Mouse (Mus musculus) bone marrow macrophage, adult 2 months (primary cell): ENCODE measurements around the gene Bmpr2. TPM values are rescaled to one million over a fixed set of nuclear protein-coding genes. Genes with fewer than 3 reads are reported as not detected.

Experiments
- H3K27ac ChIP-seq: 2 replicates; pipeline ENCODE4 v1.5.1; 2012; ENCODE audit warnings: low read depth, low read length; ENCODE audit not compliant: insufficient read depth
- H3K4me1 ChIP-seq: 2 replicates; pipeline ENCODE4 v1.6.1; 2012; ENCODE audit warnings: low read length; ENCODE audit not compliant: control insufficient read depth, insufficient read depth
- H3K4me3 ChIP-seq: 2 replicates; pipeline ENCODE4 v1.5.1; 2012; ENCODE audit warnings: mild to moderate bottlenecking, low read length, moderate library complexity; ENCODE audit not compliant: insufficient read depth
- CTCF ChIP-seq: IDR thresholded peaks from 2 replicates; pipeline ENCODE4 v1.5.1; 2012; ENCODE audit warnings: low read depth, mild to moderate bottlenecking, low read length, moderate library complexity
- POLR2A ChIP-seq: IDR thresholded peaks from 2 replicates; pipeline ENCODE4 v1.6.1; 2012; ENCODE audit warnings: mild to moderate bottlenecking, low read depth, low read length, borderline replicate concordance
- polyA plus RNA-seq: library from polyadenylated mRNA; stranded (reverse); fragments of >200 nt; gene quantifications from 2 replicates; pipeline ENCODE4 v1.2.4, GENCODE M21; 2012; ENCODE audit not compliant: missing spikeins, insufficient read depth, insufficient read length

Gene Bmpr2
- polyA plus RNA-seq, 1 experiment = 26.0 TPM

DNA sequence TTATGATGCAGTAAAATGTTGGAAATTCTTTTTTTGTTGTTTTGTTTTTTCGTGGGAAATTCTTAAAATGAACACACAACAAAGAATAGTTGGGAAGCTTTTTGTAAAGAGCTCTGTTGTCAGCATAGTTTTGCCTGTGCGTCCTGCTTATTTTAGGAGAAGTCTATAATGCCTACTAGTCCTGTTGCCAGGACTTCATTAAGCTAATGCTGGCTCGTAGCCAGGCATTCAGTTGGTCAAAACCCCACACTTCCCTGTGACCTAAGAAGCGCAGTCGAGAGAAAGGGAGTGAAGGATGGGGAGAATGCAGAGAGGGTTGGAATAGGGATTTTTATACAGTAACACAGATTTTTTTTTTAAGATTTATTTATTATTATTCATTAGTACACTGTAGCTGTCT, 26.5 kb downstream of the Bmpr2 start:
- TF ChIP-seq CTCF (no peak), POLR2A (no peak)
- no peak overlapping the region for H3K27ac ChIP-seq
- no peak overlapping the region for H3K4me3 ChIP-seq
- H3K4me1 ChIP-seq = no peaks in the 10 kb centered on the region

DNA sequence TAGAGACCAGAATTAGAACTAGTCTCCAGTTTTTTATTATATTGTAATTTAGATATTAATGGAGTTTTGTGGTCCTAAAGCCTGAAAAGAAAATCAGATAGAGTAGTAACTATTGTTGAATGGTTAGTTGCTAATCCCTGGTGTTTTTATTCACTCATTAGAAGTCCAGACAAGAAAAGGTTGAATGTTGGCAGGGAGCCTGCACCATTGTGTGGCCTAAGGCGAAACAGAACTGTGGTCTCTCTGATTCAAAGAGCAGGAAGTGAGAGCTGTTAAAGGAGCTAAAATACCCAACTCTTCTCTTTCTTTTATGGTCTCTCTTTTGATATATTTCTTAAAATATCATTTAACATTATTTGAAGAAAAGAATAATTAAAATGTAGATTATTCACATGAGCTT, 32.1 kb downstream of the Bmpr2 start:
- H3K4me3 ChIP-seq = no peak overlapping the region
- TF ChIP-seq POLR2A = no peak
- TF ChIP-seq CTCF = no peak
- no peak overlapping the region for H3K27ac ChIP-seq
- H3K4me1 ChIP-seq = no peaks in the 10 kb centered on the region

DNA sequence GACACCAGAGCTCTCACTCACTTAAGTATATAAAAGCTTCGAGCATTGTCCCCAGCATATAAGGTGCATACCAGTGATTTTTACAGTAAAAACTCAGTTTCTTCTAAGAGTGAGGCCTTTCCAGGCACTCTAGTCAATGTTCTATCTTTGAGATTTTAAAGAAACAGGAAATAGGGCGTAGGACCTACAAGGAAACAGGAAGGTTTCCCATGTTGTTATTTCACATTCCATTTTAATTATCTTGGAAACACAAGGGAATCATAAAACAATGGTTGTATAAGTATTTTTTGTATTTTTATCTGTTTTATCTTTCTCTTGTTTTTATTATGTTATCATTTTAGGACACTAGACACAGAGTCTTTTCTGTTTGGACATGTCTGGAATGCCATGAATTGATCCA, 34.7 kb downstream of the Bmpr2 start:
- H3K27ac ChIP-seq = no peak overlapping the region
- no peak overlapping the region for H3K4me3 ChIP-seq
- TF ChIP-seq POLR2A (no peak), CTCF (no peak)
- no peaks in the 10 kb centered on the region for H3K4me1 ChIP-seq

DNA sequence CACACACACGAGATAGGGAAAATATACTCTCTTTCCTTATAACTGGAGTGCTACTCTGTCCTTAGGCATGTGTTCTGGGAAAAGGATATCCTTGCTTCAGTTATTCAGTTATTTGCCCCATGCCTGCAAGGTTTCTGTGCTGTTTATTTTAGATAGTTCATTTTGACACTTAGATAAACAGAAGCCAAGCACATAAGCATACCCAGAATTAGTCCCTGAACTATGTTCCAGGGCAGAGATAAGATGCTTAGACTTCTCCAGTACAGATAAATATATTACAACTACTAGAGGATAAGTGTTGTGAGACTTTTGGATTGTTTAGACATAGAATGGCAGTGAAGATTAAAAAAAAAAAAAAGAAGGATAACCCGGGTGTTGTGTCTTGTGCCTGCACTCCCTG, 41.2 kb downstream of the Bmpr2 start:
- Histone ChIP-seq H3K4me1 (no peaks in the 10 kb centered on the region), H3K27ac (no peak overlapping the region), H3K4me3 (no peak overlapping the region)
- TF ChIP-seq CTCF (no peak), POLR2A (no peak)

DNA sequence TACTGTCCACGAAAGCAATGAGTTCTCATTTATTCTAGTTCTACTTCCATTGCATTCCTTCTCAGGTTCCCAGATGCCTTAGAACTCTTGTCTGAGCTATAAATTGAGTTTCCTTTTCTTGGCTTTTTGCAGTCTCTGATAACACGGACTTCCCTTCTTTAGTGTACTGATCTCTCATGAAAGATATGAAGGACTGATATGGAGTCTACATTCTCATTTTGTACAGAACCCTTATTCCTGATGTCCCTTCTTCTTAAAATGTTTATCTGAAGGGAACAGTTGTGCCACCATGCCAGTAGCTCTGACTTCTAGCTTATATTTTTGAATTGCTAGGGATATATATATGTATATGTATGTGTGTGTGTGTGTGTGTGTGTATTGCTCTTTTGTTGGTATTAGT, 46.7 kb downstream of the Bmpr2 start:
- H3K4me3 ChIP-seq = no peak overlapping the region
- H3K27ac ChIP-seq = no peak overlapping the region
- TF ChIP-seq POLR2A (no peak), CTCF (no peak)
- H3K4me1 ChIP-seq = no peaks in the 10 kb centered on the region

DNA sequence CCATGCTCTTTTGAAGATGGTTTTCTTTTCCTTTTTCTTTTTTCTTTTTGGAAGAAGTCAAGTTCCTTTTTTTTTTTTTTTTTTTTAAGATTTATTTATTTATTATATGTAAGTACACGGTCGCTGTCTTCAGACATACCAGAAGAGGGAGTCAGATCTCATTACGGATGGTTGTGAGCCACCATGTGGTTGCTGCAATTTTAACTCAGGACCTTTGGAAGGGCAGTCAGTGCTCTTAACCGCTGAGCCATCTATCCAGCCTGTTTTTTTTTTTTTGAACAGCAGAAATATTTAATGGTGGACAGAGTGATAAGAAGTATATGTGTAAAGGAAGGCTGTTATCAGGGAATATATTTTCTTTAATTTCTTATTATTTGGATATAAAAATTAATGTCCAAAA, 49.6 kb downstream of the Bmpr2 start:
- TF ChIP-seq POLR2A (no peak), CTCF (no peak)
- Histone ChIP-seq H3K27ac (no peak overlapping the region), H3K4me1 (no peaks in the 10 kb centered on the region), H3K4me3 (no peak overlapping the region)

DNA sequence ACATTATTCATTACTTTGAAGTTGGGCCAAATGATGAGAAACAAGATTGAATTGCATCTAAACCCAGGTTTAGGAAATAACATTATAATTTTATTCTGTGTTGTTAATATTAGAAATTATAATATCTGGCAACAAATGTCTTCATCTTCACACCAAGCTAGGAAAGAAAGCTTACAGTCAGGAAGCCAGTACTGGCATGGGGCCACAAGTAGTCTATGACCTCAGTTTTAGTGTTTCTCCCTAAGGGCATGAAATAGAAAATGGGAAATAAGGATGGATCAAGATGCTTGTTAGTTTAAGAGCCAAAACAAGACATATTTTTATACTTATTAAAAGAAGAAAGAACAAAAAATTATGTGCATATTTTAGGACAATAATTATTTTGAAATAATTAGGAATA, 62.2 kb downstream of the Bmpr2 start:
- Histone ChIP-seq H3K4me1 (peaks cover 2% of the 10 kb centered on the region; the same call in 1 of the 2 replicates), H3K27ac (no peak overlapping the region), H3K4me3 (no peak overlapping the region)
- TF ChIP-seq POLR2A = no peak
- TF ChIP-seq CTCF = no peak

DNA sequence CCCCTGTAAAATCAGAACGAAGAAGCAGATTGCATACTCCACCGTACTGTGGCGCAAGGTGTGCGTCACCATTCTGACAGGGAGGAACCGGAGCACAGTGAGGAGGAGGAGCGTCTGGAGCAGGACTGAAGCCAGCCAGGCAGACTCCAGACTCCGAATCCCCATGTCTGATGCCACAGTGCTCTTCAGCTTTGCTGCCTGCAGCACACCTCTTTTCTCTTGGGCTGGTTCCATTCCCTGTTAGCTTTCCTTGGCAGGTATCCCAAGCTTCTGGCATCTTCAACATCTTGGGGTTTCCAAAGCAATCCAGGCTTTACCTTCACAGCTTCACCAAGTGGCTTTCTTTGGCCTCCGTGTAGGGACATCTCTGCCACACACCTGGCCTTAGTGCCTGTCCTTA, 63.4 kb downstream of the Bmpr2 start:
- TF ChIP-seq POLR2A (no peak), CTCF (no peak)
- Histone ChIP-seq H3K4me3 (no peak overlapping the region), H3K4me1 (peaks cover 2% of the 10 kb centered on the region; the same call in 1 of the 2 replicates), H3K27ac (no peak overlapping the region)

DNA sequence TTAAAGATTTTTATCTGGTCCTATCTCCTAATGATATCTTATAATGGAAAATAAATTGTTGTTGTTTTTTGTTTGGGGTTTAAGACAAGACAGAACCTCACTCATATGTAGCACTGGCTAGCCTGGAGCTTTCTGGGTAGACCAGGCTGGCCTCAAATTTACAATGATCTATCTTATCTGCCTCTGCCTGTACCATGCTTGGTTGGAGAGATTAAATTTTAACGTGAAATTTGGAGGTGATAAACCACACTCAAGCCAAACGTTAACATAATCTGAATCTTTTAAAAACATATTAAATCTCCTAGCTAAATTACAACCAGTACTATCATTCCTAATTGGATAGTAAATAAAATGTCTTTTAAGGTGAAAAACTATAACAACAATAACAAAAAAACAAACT, 66.2 kb downstream of the Bmpr2 start:
- TF ChIP-seq POLR2A (no peak), CTCF (no peak)
- Histone ChIP-seq H3K4me1 (peaks cover 2% of the 10 kb centered on the region; the same call in 1 of the 2 replicates), H3K4me3 (no peak overlapping the region), H3K27ac (no peak overlapping the region)

DNA sequence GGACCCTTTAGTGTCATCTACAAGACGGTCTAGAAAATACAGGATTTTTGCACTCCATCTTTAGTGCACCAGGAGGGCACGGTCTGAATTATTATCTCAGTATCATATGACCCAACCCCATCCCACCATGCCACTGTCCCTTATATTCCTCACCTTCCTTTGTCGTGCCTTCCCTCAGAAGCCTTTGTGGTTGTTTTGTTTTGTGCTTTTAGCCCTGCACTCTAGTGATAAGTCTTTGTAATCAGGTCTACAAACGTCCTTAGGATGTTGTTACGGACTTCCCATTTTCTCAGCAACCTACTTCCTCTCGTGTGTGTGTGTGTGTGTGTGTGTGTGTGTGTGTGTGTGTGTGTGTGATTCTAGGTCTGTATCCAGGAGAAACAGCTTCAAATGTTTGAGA, 67.0 kb downstream of the Bmpr2 start:
- Histone ChIP-seq H3K4me1 (peaks cover 2% of the 10 kb centered on the region; the same call in 1 of the 2 replicates), H3K4me3 (no peak overlapping the region), H3K27ac (no peak overlapping the region)
- TF ChIP-seq POLR2A (no peak), CTCF (no peak)

DNA sequence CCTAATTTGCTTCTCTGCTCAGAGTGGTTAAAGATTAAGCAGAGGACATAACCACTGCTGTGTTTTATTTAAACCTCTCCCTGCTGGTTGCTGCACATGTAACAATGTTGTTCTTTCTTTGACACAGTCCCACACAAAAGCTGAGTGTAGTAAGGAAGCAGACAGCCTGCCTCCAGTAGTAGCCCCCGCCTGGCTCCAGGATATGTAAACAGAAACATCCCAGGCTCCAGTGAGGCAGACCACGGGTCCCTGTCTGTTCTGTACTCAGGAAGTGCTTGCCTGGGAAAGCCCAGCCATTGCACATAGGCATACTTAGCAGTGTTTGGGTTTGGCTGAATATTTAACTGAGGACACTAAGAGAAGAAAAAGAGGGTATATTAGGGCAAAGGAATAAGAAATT, 70.5 kb downstream of the Bmpr2 start:
- TF ChIP-seq CTCF = no peak
- no peak for TF ChIP-seq POLR2A

More for the DNA sequence above, 70.5 kb downstream of the Bmpr2 start:
- Histone ChIP-seq H3K4me3 (no peak overlapping the region), H3K27ac (no peak overlapping the region), H3K4me1 (peaks cover 2% of the 10 kb centered on the region; the same call in 1 of the 2 replicates)
